Mouse (Mus musculus): ENCODE measurements around the gene Pkd1l3. TPM values are rescaled to one million over a fixed set of nuclear protein-coding genes. Genes with fewer than 3 reads are reported as not detected.

The Pkd1l3 gene
- total and polyA plus RNA-seq, 3 experiments: 2.6 to 7.4 TPM; not detected in 1

- TF ChIP-seq CTCF (IDR thresholded peaks at IDR 0.05 in 2 of 3, conservative IDR thresholded peaks at IDR 0.05 in 1 of 3; ENCODE audit: control insufficient read depth in 1 of 3, insufficient read depth in 1 of 3, low read depth in 2 of 3, low read length in 3 of 3, poor library complexity in 1 of 3, severe bottlenecking in 1 of 3) (peak; percentile 9 to 19 (median 13); a peak in 2 of 6 replicates), ELF1 (IDR thresholded peaks at IDR 0.05; ENCODE audit: low read depth, low read length) (peak; percentile 72), USF1 (IDR thresholded peaks at IDR 0.05; ENCODE audit: low read depth, low read length) (no peak), MXI1 (IDR thresholded peaks at IDR 0.05; ENCODE audit: low read depth, low read length) (peak; percentile 97), MAX (IDR thresholded peaks at IDR 0.05; ENCODE audit: low read length) (peak; percentile 92), ZMIZ1 (IDR thresholded peaks at IDR 0.05; ENCODE audit: low read depth, low read length) (no peak)
Measured at GRCm38 (mm10) chr8:109614243-109615210, at the start of gene Pkd1l3 (continued).

GRCm38 (mm10) chr8:109564766-109565165 is 49.6 kb upstream of the Pkd1l3 start:
- peak overlapping the region; percentile 93 for H3K9ac ChIP-seq (ENCODE audit: control insufficient read depth, low read depth, low read length, poor library complexity, severe bottlenecking)
- H3K27me3 ChIP-seq (ENCODE audit: control insufficient read depth in 1 of 2, insufficient read depth in 2 of 2, low read length in 2 of 2): no peaks in the 10 kb centered on the region
- peaks cover 3 to 14% of the 10 kb centered on the region in 2 experiments; a peak in 2 of 4 replicates for H3K4me1 ChIP-seq (ENCODE audit: control insufficient read depth in 1 of 2, insufficient read depth in 2 of 2, low read length in 2 of 2)
- peaks cover 7 to 9% of the 10 kb centered on the region in 2 experiments; a peak in 3 of 4 replicates for H3K36me3 ChIP-seq (ENCODE audit: control insufficient read depth in 1 of 2, insufficient read depth in 2 of 2, low read length in 2 of 2)
- peak overlapping the region; percentile 90 for H3K27ac ChIP-seq (ENCODE audit: control insufficient read depth, low read depth, low read length)
- no peaks in the 10 kb centered on the region for H3K9me3 ChIP-seq (replicated peaks; ENCODE audit: insufficient read depth, low read length)
- TF ChIP-seq MYC (IDR thresholded peaks at IDR 0.05; ENCODE audit: low read depth, low read length) (no peak), ZKSCAN1 (IDR thresholded peaks at IDR 0.05; ENCODE audit: low read depth, low read length) (no peak), SIN3A (IDR thresholded peaks at IDR 0.05; ENCODE audit: low read length) (peak; percentile 59; the same call in 1 of the 2 replicates), USF2 (IDR thresholded peaks at IDR 0.05; ENCODE audit: borderline replicate concordance in 1 of 2, insufficient read depth in 1 of 2, low read depth in 1 of 2, low read length in 2 of 2) (no peak), POLR2AphosphoS5 (IDR thresholded peaks at IDR 0.05; ENCODE audit: borderline replicate concordance, low read depth, low read length) (no peak), UBTF (IDR thresholded peaks at IDR 0.05; ENCODE audit: borderline replicate concordance, insufficient read depth, low read depth, low read length) (no peak), HCFC1 (IDR thresholded peaks at IDR 0.05; ENCODE audit: low read depth, low read length) (no peak), CTCF (IDR thresholded peaks at IDR 0.05 in 2 of 3, conservative IDR thresholded peaks at IDR 0.05 in 1 of 3; ENCODE audit: control insufficient read depth in 1 of 3, insufficient read depth in 1 of 3, low read depth in 2 of 3, low read length in 3 of 3, poor library complexity in 1 of 3, severe bottlenecking in 1 of 3) (no peak)
- peak; percentile 58 for DNase-seq (ENCODE audit: low read depth, low spot score)
- H3K79me2 ChIP-seq (ENCODE audit: control insufficient read depth, insufficient read depth, low read length, poor library complexity): peaks cover 18% of the 10 kb centered on the region
- H3K4me3 ChIP-seq (ENCODE audit: control insufficient read depth in 1 of 2, insufficient read depth in 1 of 2, low read depth in 2 of 2, low read length in 2 of 2): peak overlapping the region; percentile 75 to 91
